Mouse (Mus musculus) hindbrain, embryonic 11.5 days (tissue): ENCODE measurements around the gene Cdk19. TPM values are rescaled to one million over a fixed set of nuclear protein-coding genes. Genes with fewer than 3 reads are reported as not detected.

ENCODE experiments used
- ATAC-seq: fragments of 200-750 bp; cut with Nextera tagmentation; 2 replicates; pipeline ENCODE4 v1.8.0; 2017; ENCODE audit warnings: mild to moderate bottlenecking, moderate TSS enrichment, moderate library complexity; ENCODE audit not compliant: low FRiP score
- DNase-seq: peaks from one replicate; pipeline ENCODE4 v3.0.0-alpha.2; 2015; ENCODE audit warnings: low spot score
- H3K27ac ChIP-seq: fragments of 300-500 bp; sonication (generic); 2 replicates; pipeline ENCODE4 v1.5.1; 2014; ENCODE audit warnings: mild to moderate bottlenecking, low read depth, low read length
- H3K27me3 ChIP-seq: fragments of 300-500 bp; sonication (generic); 2 replicates; pipeline ENCODE4 v1.6.1; 2014; ENCODE audit warnings: mild to moderate bottlenecking, low read length, moderate library complexity, mixed read lengths; ENCODE audit not compliant: control insufficient read depth, insufficient read depth
- H3K36me3 ChIP-seq: fragments of 300-500 bp; sonication (generic); 2 replicates; pipeline ENCODE4 v1.6.1; 2014; ENCODE audit warnings: mild to moderate bottlenecking, low read length, moderate library complexity, mixed read lengths; ENCODE audit not compliant: control insufficient read depth, insufficient read depth
- H3K4me1 ChIP-seq: fragments of 300-500 bp; sonication (generic); replicated peaks from 2 replicates; pipeline ENCODE4 v1.6.1; 2014; ENCODE audit warnings: low read length, mixed read lengths; ENCODE audit not compliant: control insufficient read depth, insufficient read depth
- H3K4me2 ChIP-seq: fragments of 300-500 bp; sonication (generic); replicated peaks from 2 replicates; pipeline ENCODE4 v1.6.1; 2014; ENCODE audit warnings: mild to moderate bottlenecking, low read depth, low read length
- H3K4me3 ChIP-seq: fragments of 300-500 bp; sonication (generic); 2 replicates; pipeline ENCODE4 v1.5.1; 2014; ENCODE audit warnings: low read depth, low read length
- H3K9ac ChIP-seq: fragments of 300-500 bp; sonication (generic); 2 replicates; pipeline ENCODE4 v1.6.1; 2014; ENCODE audit warnings: low read depth, low read length
- H3K9me3 ChIP-seq: fragments of 300-500 bp; sonication (generic); 2 replicates; pipeline ENCODE4 v1.6.1; 2016; ENCODE audit warnings: low read length; ENCODE audit not compliant: control insufficient read depth
- WGBS: fragments of 180-500 bp; shearing (Covaris S2); extraction: QIAGEN DNeasy Blood & Tissue Kit; methylation state at CpG from one replicate; pipeline ENCODE4 v1.1.7; 2014; 5-methylcytosine and 5-hydroxymethylcytosine counted together
- polyA plus RNA-seq: library from polyadenylated mRNA; unstranded; fragments of >200 nt; fragmentation: Nextera tagmentation; extraction: Ambion mirVana; gene quantifications from 2 replicates; pipeline ENCODE4 v1.2.1, GENCODE M21; 2014

The Cdk19 gene
- polyA plus RNA-seq, 1 experiment from 2014 or later = 9.0 TPM

GRCm38 (mm10) chr10:40431957-40432356 is 92.6 kb downstream of the Cdk19 start:
- Histone ChIP-seq H3K4me2 (no peak overlapping the region), H3K36me3 (no peaks in the 10 kb centered on the region), H3K4me1 (no peaks in the 10 kb centered on the region), H3K27me3 (no peaks in the 10 kb centered on the region), H3K4me3 (no peak overlapping the region), H3K9me3 (no peaks in the 10 kb centered on the region), H3K27ac (no peak overlapping the region), H3K9ac (no peak overlapping the region)
- whole genome bisulfite sequencing = 85% methylated on average over 3 of the region's 3 CpGs
- ATAC-seq (no peak), DNase-seq (no peak)

DNA sequence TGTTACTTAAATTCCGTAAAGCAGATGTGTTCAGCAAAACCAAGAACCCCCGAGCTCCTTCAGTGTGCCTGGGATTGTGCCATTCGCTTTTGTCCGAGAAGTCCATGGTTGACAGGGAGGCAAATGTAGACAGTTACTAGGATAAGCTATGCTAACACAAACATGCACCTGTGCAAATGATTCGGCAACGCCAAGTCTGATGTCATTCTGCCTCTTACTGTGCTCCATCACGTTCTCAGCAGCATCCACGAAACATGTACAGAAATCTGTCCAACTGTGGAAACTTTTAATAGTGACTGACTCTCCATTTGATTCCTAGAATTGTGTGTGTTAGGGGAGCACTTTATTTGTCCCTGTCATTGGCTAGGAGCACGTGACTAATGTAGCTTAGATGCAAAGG is 93.0 kb downstream of the Cdk19 start:
- ATAC-seq = no peak
- Histone ChIP-seq H3K9me3 (no peaks in the 10 kb centered on the region), H3K27ac (no peak overlapping the region), H3K27me3 (no peaks in the 10 kb centered on the region), H3K4me3 (no peak overlapping the region), H3K9ac (no peak overlapping the region), H3K4me2 (no peak overlapping the region), H3K4me1 (no peaks in the 10 kb centered on the region), H3K36me3 (no peaks in the 10 kb centered on the region)
- no peak for DNase-seq
- WGBS = 93% methylated on average over 9 of the region's 9 CpGs

GRCm38 (mm10) chr10:40435402-40435801 is 96.0 kb downstream of the Cdk19 start:
- DNase-seq = no peak
- Histone ChIP-seq H3K9ac (no peak overlapping the region), H3K27me3 (no peaks in the 10 kb centered on the region), H3K4me3 (no peak overlapping the region), H3K27ac (no peak overlapping the region), H3K4me1 (no peaks in the 10 kb centered on the region), H3K4me2 (no peak overlapping the region), H3K9me3 (no peaks in the 10 kb centered on the region), H3K36me3 (no peaks in the 10 kb centered on the region)
- no peak for ATAC-seq
- 88% methylated on average over 12 of the region's 12 CpGs for WGBS

DNA sequence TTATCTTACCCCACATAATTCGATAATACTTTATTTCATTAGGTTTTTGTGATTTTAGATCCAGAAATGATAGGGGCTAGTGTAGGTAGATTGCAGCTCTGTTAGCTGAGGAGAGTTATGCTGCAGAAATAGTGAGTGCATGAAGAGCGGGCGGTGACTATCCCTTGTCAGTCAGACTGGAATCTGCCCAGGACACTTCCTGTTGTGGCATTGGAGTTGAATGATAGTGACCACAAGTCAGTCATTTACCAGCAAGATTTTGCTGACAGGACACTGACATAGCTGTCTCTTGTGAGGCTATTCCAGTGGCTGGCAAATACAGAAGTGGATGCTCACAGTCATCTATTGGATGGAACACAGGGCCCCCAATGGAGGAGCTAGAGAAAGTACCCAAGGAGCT is 97.8 kb downstream of the Cdk19 start:
- H3K9ac ChIP-seq = no peak overlapping the region
- 95% methylated on average over 3 of the region's 3 CpGs for WGBS
- H3K27me3 ChIP-seq = no peaks in the 10 kb centered on the region
- H3K36me3 ChIP-seq = no peaks in the 10 kb centered on the region
- no peak overlapping the region for H3K4me2 ChIP-seq
- ATAC-seq (no peak), DNase-seq (no peak)
- no peaks in the 10 kb centered on the region for H3K9me3 ChIP-seq
- no peak overlapping the region for H3K4me3 ChIP-seq
- no peaks in the 10 kb centered on the region for H3K4me1 ChIP-seq
- no peak overlapping the region for H3K27ac ChIP-seq

- H3K4me1 ChIP-seq = peaks cover 4% of the 10 kb centered on the region; the same call in 1 of the 2 replicates
- H3K4me2 ChIP-seq = no peak overlapping the region
- no peaks in the 10 kb centered on the region for H3K36me3 ChIP-seq
- H3K27me3 ChIP-seq = no peaks in the 10 kb centered on the region
- H3K4me3 ChIP-seq = no peak overlapping the region
- H3K27ac ChIP-seq = no peak overlapping the region
- WGBS = 92% methylated on average over 10 of the region's 10 CpGs
- no peaks in the 10 kb centered on the region for H3K9me3 ChIP-seq
- no peak overlapping the region for H3K9ac ChIP-seq
- ATAC-seq = no peak
- no peak for DNase-seq
Measured at GRCm38 (mm10) chr10:40440740-40441139, 101.4 kb downstream of the Cdk19 start.

DNA sequence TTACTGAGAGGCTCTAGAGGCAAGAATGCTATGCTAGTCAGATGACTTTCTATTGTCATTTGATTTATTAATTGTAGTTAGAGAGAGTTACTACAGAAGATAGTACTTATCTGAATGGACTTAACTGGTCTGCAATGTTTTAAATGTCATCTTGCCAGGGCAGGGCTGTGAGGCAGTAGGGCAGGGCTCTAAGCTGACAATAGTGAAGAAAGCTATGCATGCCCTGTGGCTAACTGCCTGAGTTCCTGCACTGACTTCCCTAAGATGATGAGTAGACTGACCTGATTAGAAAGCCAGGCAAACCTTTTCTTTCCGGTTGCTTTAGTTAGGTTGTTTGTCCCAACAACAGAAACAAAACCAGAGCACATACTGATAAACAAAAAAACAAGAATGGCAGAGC is 102.7 kb downstream of the Cdk19 start:
- H3K27me3 ChIP-seq = no peaks in the 10 kb centered on the region
- peaks cover 4% of the 10 kb centered on the region; the same call in 1 of the 2 replicates for H3K4me1 ChIP-seq
- H3K36me3 ChIP-seq = no peaks in the 10 kb centered on the region
- H3K9ac ChIP-seq = no peak overlapping the region
- no peak for DNase-seq
- ATAC-seq = no peak
- no peak overlapping the region for H3K4me2 ChIP-seq
- no peak overlapping the region for H3K4me3 ChIP-seq
- H3K9me3 ChIP-seq = no peaks in the 10 kb centered on the region
- 90% methylated on average over 1 of the region's 1 CpGs for WGBS
- no peak overlapping the region for H3K27ac ChIP-seq

GRCm38 (mm10) chr10:40443371-40443770 is 104.0 kb downstream of the Cdk19 start:
- Histone ChIP-seq H3K4me3 (no peak overlapping the region), H3K27ac (no peak overlapping the region), H3K36me3 (no peaks in the 10 kb centered on the region), H3K27me3 (no peaks in the 10 kb centered on the region), H3K4me2 (no peak overlapping the region), H3K4me1 (peaks cover 4% of the 10 kb centered on the region; the same call in 1 of the 2 replicates), H3K9ac (no peak overlapping the region), H3K9me3 (no peaks in the 10 kb centered on the region)
- DNase-seq (no peak), ATAC-seq (no peak)
- WGBS = 20% methylated on average over 7 of the region's 7 CpGs

GRCm38 (mm10) chr10:40443806-40444357 is 104.5 kb downstream of the Cdk19 start:
- WGBS = 27% methylated on average over 6 of the region's 6 CpGs
- Histone ChIP-seq H3K36me3 (no peaks in the 10 kb centered on the region), H3K27ac (no peak overlapping the region), H3K4me2 (no peak overlapping the region), H3K27me3 (no peaks in the 10 kb centered on the region), H3K4me3 (no peak overlapping the region), H3K4me1 (peaks cover 4% of the 10 kb centered on the region; the same call in 1 of the 2 replicates), H3K9ac (no peak overlapping the region), H3K9me3 (no peaks in the 10 kb centered on the region)
- ATAC-seq = no peak
- DNase-seq = peak; percentile 42

GRCm38 (mm10) chr10:40444586-40444985 is 105.2 kb downstream of the Cdk19 start:
- Histone ChIP-seq H3K27me3 (no peaks in the 10 kb centered on the region), H3K36me3 (no peaks in the 10 kb centered on the region), H3K4me1 (peaks cover 4% of the 10 kb centered on the region; the same call in 1 of the 2 replicates), H3K4me3 (no peak overlapping the region), H3K27ac (no peak overlapping the region), H3K9me3 (no peaks in the 10 kb centered on the region), H3K4me2 (no peak overlapping the region), H3K9ac (no peak overlapping the region)
- no peak for DNase-seq
- WGBS = 92% methylated on average over 4 of the region's 4 CpGs
- ATAC-seq = no peak
